Mouse (Mus musculus) liver, postnatal 0 days (tissue): ENCODE results near the gene Ppp1r15b.

ENCODE experiments used
- CTCF ChIP-seq: sonication (generic); IDR thresholded peaks from 2 replicates; pipeline ENCODE4 v1.5.1; 2016; ENCODE audit warnings: antibody characterized with exemption, low read depth
- EP300 ChIP-seq: IDR thresholded peaks from 2 replicates; pipeline ENCODE4 v1.6.1; 2016; ENCODE audit warnings: antibody characterized with exemption, low read depth, mild to moderate bottlenecking

GRCm38 (mm10) chr1:133162981-133163380 lies 32.0 kb downstream of the Ppp1r15b start:
- TF ChIP-seq CTCF (no peak), EP300 (no peak)
